Comparison of ENCODE assay signal across 8 mouse cellular contexts in genomic region chr13:38204702-38205482, GRCm38 (mm10). TPM values are rescaled to one million over a fixed set of nuclear protein-coding genes. Genes with fewer than 3 reads are reported as not detected.
DNase-seq lines count a peak whose midpoint lies in the region; ATAC-seq lines count a peak whose summit lies in the region.

Gene Snrnp48 (plus strand): TSS chr13:38204938.

- peak; percentile 100 for ATAC-seq in megakaryocyte progenitor cell, adult 5-6 weeks (replicated peaks; ENCODE audit: poor library complexity)

- peak; percentile 88 for DNase-seq in adipocyte (ENCODE audit: low spot score)
- DNase-seq in embryo, embryonic 10 days (ENCODE audit: low spot score) = peak; percentile 90
- peak; percentile 87 for DNase-seq in gastrocnemius, postnatal 10 days
- DNase-seq in induced T-regulatory cell, adult 2 months (ENCODE audit: low read depth) = peak; percentile 95
- peak; percentile 75 to 89 for DNase-seq in left cerebral cortex, adult 9 months (ENCODE audit: low spot score in 2 of 2)
- peak; percentile 84 for DNase-seq in right cerebral cortex, postnatal 14 days
- DNase-seq in urinary bladder, postnatal 36 days (ENCODE audit: low spot score in 2 of 2) = peak; percentile 78 to 87

RNA-seq across cellular contexts. Expression of gene Snrnp48, which starts in this region (rescaled TPM):
- total RNA-seq in gastrocnemius, postnatal 10 days (2021) = 10 to 100 TPM in 1 of 2 experiments, 1 to 10 TPM in 1; 8.1 to 11.7 TPM
- 63.3 and 73.8 TPM in 2 replicates for total RNA-seq in megakaryocyte progenitor cell, adult 5-6 weeks (2015)
- 65.3 and 112 TPM in 2 replicates for total RNA-seq in megakaryocyte progenitor cell, adult 5-6 weeks (2017)

Comparison
In these comparisons a context has a peak if more than half of its experiments do, and no peak if none do; other contexts are left out.
1. Peak in every context shown above with its lines: DNase-seq and ATAC-seq.
2. RNA of gene Snrnp48 (total RNA-seq): 63.3 to 112 TPM in megakaryocyte progenitor cell, adult 5-6 weeks; 8.1 to 11.7 TPM in gastrocnemius, postnatal 10 days; every median in the first group is over 4 times any median in the second.